Mouse (Mus musculus) spleen, adult 2 months (tissue): ENCODE measurements around the gene Ginm1. TPM values are rescaled to one million over a fixed set of nuclear protein-coding genes. Genes with fewer than 3 reads are reported as not detected.

Experiments
- DNase-seq, 2 experiments: peaks; one replicate each; pipeline versions ENCODE4 v3.0.0 to v3.0.0-alpha.2; 2012 to 2021; ENCODE audit warnings: low spot score in 2 of 2, low read depth in 1 of 2
- H3K27ac ChIP-seq: fragments of 200-500 bp; 2 replicates; pipeline ENCODE4 v1.5.1; 2012; ENCODE audit warnings: low read length, inconsistent platforms; ENCODE audit not compliant: insufficient read depth
- H3K27me3 ChIP-seq: fragments of 200-500 bp; 2 replicates; pipeline ENCODE4 v1.6.1; 2012; ENCODE audit warnings: mild to moderate bottlenecking, moderate library complexity, low read length, inconsistent platforms; ENCODE audit not compliant: control insufficient read depth, insufficient read depth
- H3K36me3 ChIP-seq: fragments of 200-500 bp; 2 replicates; pipeline ENCODE4 v1.6.1; 2012; ENCODE audit warnings: mild to moderate bottlenecking, low read length, inconsistent platforms; ENCODE audit not compliant: control insufficient read depth, insufficient read depth
- H3K4me1 ChIP-seq: fragments of 200-500 bp; 2 replicates; pipeline ENCODE4 v1.6.1; 2011; ENCODE audit warnings: inconsistent platforms; ENCODE audit not compliant: control insufficient read depth, insufficient read depth, insufficient read length
- H3K4me3 ChIP-seq: fragments of 200-500 bp; 2 replicates; pipeline ENCODE4 v1.5.1; 2011; ENCODE audit warnings: mild to moderate bottlenecking, inconsistent platforms; ENCODE audit not compliant: insufficient read depth, insufficient read length; ENCODE audit errors: extremely low read depth
- CTCF ChIP-seq: fragments of 200-500 bp; IDR thresholded peaks from 2 replicates; pipeline ENCODE4 v1.5.1; 2011; ENCODE audit warnings: mild to moderate bottlenecking, inconsistent platforms; ENCODE audit not compliant: insufficient read depth, insufficient read length, insufficient replicate concordance; ENCODE audit errors: extremely low read depth
- POLR2A ChIP-seq: fragments of 200-500 bp; IDR thresholded peaks from 2 replicates; pipeline ENCODE4 v1.6.1; 2011; ENCODE audit warnings: low read depth, low read length, inconsistent platforms
- WGBS: fragments of 180-500 bp; shearing (Covaris S2); methylation state at CpG from one replicate; pipeline ENCODE4 v1.1.7; 2018; 5-methylcytosine and 5-hydroxymethylcytosine counted together
- polyA plus RNA-seq: library from polyadenylated mRNA; depleted of rRNA; stranded (reverse); fragments of >200 nt; gene quantifications from 2 replicates; pipeline ENCODE4 v1.2.3, GENCODE M21; 2012

Ginm1 gene
- polyA plus RNA-seq, 1 experiment, result 9.2 TPM

DNA sequence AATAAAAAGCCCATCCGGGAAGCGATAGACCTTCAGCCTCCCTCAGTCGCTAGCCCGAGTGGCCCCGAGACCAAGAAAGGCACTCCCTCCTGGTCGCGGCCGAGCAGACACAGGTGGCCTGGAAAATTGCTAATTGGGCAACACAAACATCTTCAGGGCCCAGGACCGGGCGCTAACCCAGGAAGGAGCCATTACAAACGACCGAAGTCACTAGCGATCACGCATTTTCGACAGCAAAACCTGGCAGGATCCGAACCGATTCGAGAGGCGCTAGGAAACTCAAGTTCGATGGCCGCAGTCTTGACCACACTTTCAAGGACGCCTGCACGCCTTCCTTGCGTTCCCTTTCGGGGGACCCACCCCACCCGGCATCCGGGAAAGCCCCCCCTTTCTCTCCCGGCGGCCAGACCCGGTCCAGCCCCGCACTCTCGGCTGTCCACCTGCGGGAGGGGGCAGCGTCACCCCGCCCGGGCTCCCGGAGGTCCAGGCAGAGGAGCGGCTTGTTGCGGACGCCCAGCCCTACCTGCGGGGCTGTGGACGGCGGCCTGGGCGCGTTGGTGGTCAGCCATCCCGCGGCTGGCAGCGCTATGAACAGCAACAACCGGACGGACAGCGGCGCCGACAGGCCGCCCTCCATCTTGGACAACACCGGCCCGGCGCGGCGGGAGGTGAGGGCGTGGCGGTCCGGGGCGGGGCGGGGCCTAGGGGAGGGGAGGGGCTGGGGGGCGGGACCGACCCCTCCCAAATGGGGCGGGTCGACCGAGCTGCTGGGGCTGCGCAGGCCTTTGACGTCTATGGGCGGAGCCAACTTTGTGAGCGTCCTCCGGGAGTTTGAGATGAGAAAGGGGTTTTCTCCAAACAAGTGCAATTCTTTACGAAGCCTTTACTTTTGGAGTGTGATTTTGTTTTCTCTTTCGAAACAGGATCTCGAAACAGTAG is 12.1 kb downstream of the Ginm1 start:
- peak; percentile 85 to 87 for DNase-seq
- WGBS, result under 1% methylated on average over 67 of the region's 77 CpGs
- Histone ChIP-seq H3K27ac (peak overlapping the region; percentile 58; the same call in 1 of the 2 replicates), H3K36me3 (peaks cover 9% of the 10 kb centered on the region), H3K27me3 (no peaks in the 10 kb centered on the region), H3K4me3 (peak overlapping the region; percentile 100), H3K4me1 (peaks cover 3% of the 10 kb centered on the region)
- TF ChIP-seq POLR2A (no peak), CTCF (no peak)

DNA sequence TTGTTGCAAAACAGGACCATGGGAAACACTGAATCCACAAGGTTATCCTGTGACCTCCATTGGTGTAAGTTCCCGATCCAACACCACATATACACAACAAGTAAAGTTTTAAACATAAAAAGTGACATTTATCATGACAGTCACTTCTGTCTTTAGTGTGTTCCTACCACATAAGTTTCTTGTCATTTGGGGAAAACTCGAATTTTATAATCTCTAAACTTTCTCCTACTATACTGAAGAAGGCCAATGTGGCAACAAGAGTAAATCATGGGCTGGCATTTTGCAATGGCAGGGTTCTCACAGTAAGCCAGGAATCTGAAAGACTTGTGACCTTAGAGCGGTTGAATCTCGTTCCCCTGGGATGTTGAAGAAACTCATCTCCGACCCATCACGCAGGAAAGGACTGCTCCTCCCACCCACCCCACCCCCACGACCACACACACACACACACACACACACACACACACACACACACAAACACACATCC is 12.8 kb downstream of the Ginm1 start:
- peak overlapping the region; percentile 100 for H3K4me3 ChIP-seq
- no peaks in the 10 kb centered on the region for H3K27me3 ChIP-seq
- TF ChIP-seq CTCF (no peak), POLR2A (no peak)
- H3K4me1 ChIP-seq, result peaks cover 3% of the 10 kb centered on the region
- H3K27ac ChIP-seq, result no peak overlapping the region
- WGBS, result 23% methylated on average over 7 of the region's 7 CpGs
- H3K36me3 ChIP-seq, result peaks cover 10% of the 10 kb centered on the region
- no peak for DNase-seq

DNA sequence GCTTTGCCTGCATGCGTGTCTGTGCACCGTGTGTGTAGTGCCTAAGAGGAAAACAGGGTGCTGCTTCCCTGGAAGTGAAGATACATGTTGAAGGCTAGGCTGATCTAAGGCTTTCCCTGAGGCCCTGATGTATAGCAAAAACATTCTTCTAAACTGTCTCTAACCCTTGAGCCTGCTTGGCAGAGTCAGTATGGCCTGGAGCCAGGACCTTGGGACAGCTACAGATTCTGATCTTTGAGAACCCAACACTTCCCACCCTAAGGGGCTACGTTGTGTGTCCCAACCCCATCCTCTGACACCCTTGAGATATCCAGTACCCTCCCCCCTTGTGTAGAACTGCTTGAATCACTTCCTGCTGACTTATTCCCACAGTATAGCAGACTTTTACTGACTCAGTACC is 14.3 kb downstream of the Ginm1 start:
- Histone ChIP-seq H3K4me1 (peaks cover 3% of the 10 kb centered on the region), H3K27ac (no peak overlapping the region), H3K27me3 (no peaks in the 10 kb centered on the region), H3K36me3 (peaks cover 16% of the 10 kb centered on the region), H3K4me3 (no peak overlapping the region)
- DNase-seq, result no peak
- 92% methylated on average over 3 of the region's 3 CpGs for WGBS
- TF ChIP-seq CTCF, result no peak
- no peak for TF ChIP-seq POLR2A

DNA sequence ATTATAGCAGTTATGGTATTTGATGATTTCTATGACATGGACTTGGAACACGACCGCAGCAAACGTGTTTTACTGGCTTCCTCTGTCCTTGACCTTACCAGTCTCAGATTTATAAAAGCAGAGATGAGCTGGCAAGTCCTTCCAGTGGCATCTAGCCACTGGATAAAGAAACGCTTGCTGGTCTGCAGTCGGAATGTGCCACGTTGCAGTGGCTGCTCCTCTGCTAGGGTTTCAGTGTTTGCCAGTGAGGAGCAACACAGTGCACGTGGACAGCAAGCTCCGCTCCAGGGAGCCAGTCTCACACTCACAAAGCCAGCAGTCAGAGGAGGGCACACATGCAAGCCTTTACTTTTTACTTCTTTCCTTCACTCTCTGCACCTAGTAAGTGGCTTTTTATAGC is 17.2 kb downstream of the Ginm1 start:
- no peak overlapping the region for H3K4me3 ChIP-seq
- TF ChIP-seq POLR2A (no peak), CTCF (no peak)
- peaks cover 24% of the 10 kb centered on the region for H3K36me3 ChIP-seq
- DNase-seq, result no peak
- H3K4me1 ChIP-seq, result peaks cover 3% of the 10 kb centered on the region; the same call in 1 of the 2 replicates
- H3K27ac ChIP-seq, result no peak overlapping the region
- 95% methylated on average over 8 of the region's 8 CpGs for WGBS
- no peaks in the 10 kb centered on the region for H3K27me3 ChIP-seq

DNA sequence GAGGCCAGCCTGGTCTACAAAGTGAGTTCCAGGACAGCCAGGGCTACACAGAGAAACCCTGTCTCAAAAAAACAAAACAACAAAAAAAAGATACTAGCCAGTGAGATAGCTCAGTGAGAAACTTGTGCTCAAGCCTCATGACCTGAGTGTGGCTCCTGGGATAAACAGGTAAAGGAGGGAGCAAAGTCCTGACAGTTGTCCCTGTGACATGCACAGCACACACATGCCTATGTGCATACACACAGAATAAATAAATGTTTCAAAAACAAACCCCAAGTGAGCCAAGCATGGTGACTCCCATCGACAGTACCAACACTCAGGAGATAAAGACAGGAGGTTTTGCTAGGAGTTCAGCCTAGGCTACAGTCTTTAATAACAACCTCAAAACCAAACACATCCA is 19.9 kb downstream of the Ginm1 start:
- TF ChIP-seq CTCF (no peak), POLR2A (no peak)
- no peak for DNase-seq
- Histone ChIP-seq H3K4me3 (no peak overlapping the region), H3K4me1 (no peaks in the 10 kb centered on the region), H3K27me3 (no peaks in the 10 kb centered on the region), H3K27ac (no peak overlapping the region), H3K36me3 (peaks cover 31% of the 10 kb centered on the region)
- WGBS, result 89% methylated on average over 1 of the region's 1 CpGs

DNA sequence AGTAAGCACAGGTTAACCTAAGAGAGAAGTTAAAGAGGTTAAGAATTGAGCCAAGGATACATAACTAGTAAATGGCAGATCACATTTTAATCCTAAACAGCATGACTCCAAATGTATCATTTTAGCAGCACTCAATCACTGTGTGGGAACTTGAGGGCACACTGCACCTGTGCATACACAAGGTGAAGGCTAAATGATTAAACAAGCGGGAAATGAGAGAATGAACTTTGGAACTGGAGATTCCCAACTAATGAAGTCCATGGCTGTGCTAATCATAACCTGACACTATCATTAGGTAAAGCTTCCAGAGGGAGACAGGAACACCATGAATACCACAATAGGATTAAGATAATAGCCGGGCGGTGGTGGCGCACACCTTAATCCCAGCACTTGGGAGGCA is 20.3 kb downstream of the Ginm1 start:
- no peaks in the 10 kb centered on the region for H3K4me1 ChIP-seq
- no peak overlapping the region for H3K27ac ChIP-seq
- H3K36me3 ChIP-seq, result peaks cover 31% of the 10 kb centered on the region
- TF ChIP-seq CTCF, result no peak
- TF ChIP-seq POLR2A, result no peak
- H3K4me3 ChIP-seq, result no peak overlapping the region
- 98% methylated on average over 4 of the region's 4 CpGs for WGBS
- DNase-seq, result no peak
- no peaks in the 10 kb centered on the region for H3K27me3 ChIP-seq

DNA sequence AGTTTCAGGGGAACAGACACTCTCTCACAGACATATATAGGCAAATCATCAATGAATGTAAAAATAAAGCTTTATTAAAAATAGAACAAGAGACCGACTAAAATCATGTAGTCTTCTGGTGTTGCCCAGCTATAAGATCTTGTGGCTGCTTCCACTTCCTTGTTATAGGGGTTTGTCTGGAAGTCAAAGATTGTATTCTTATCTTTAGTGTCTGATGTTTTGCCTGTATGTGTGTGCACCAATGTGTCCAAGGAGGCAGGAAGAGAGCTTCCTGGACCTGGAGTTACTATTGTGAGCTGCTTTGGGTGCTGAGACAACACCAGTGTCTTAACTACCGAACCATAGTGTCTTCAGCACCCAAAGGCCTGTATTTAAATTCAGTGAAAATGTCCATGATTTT is 35.1 kb downstream of the Ginm1 start:
- DNase-seq, result no peak
- Histone ChIP-seq H3K27me3 (no peaks in the 10 kb centered on the region), H3K27ac (no peak overlapping the region), H3K4me1 (no peaks in the 10 kb centered on the region), H3K4me3 (no peak overlapping the region), H3K36me3 (peaks cover 20% of the 10 kb centered on the region)
- no peak for TF ChIP-seq CTCF
- TF ChIP-seq POLR2A, result no peak
- WGBS, result 74% methylated on average over 2 of the region's 2 CpGs
